Mouse (Mus musculus): Measurements from ENCODE around the gene A830018L16Rik. TPM values are rescaled to one million over a fixed set of nuclear protein-coding genes. Genes with fewer than 3 reads are reported as not detected.
"Not testable (repeated sequence)": the region's sequence is repeated elsewhere in the genome, so short reads cannot be mapped to it uniquely, and the experiment has no call there.

The A830018L16Rik gene
- polyA plus RNA-seq, 1 experiment = 4.6 TPM

DNA sequence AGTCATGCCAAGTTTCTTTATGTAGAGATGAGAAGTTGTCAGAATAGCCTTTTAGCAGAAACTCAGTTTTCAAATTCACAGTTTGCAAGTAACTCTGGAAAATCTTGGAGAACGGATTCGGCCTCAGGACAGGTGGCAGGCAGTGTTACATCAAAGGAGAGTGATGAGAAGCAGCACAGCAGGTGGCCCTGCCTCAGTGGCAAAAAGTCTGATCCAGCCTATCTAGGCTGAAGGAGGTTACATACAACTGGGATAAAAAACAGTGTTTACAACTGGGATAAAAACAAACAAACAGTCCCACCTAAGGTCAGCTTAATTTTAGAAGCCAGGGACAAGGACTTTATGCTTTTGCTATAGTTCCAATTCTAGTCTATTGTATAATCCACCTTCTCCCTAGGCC lies 79.0 kb downstream of the A830018L16Rik start:
- Histone ChIP-seq H3K9me3 (replicated peaks; ENCODE audit: control insufficient read depth, insufficient read depth, low read length, poor library complexity, severe bottlenecking) (peaks cover 2% of the 10 kb centered on the region; the same call in 1 of the 2 replicates), H3K4me1 (ENCODE audit: control insufficient read depth, insufficient read depth, low read length) (no peaks in the 10 kb centered on the region), H3K27ac (ENCODE audit: insufficient read depth, low read length) (no peak overlapping the region), H3K4me3 (ENCODE audit: low read depth, low read length) (no peak overlapping the region), H3K36me3 (ENCODE audit: control insufficient read depth, insufficient read depth, low read length, poor library complexity, severe bottlenecking) (no peaks in the 10 kb centered on the region), H3K27me3 (ENCODE audit: control insufficient read depth, insufficient read depth, low read length, poor library complexity, severe bottlenecking) (no peaks in the 10 kb centered on the region), H3K9ac (ENCODE audit: low read depth, poor library complexity, severe bottlenecking) (no peak overlapping the region)
- TF ChIP-seq CTCF (IDR thresholded peaks at IDR 0.05; ENCODE audit: low read depth, low read length) (no peak), EP300 (IDR thresholded peaks at IDR 0.05; ENCODE audit: insufficient read depth, low read depth, low read length) (0 out of 2 replicates have a peak, but pooled peaks have one; percentile 34)

DNA sequence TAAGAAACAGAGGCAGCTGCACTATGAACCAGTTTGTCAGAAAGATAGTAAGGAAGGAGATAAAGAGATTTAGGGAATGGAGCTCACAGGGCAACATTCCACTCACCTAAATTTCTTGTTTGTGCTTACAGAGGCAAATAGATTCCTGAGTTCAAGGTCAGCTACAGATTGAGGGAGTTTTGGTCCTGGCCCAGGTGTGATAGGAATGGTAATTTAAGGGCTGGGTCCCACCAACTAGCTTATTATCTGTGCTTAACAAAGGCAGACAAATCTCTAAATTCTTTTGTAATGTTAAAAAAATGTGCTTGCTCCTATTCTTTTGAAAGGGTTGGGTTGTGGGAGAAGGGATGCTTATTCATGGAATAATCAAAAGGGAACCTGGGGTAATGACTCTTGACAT lies 87.7 kb downstream of the A830018L16Rik start:
- H3K4me1 ChIP-seq (ENCODE audit: control insufficient read depth, insufficient read depth, low read length) = peaks cover 2% of the 10 kb centered on the region
- peaks cover 8% of the 10 kb centered on the region for H3K9me3 ChIP-seq (replicated peaks; ENCODE audit: control insufficient read depth, insufficient read depth, low read length, poor library complexity, severe bottlenecking)
- H3K36me3 ChIP-seq (ENCODE audit: control insufficient read depth, insufficient read depth, low read length, poor library complexity, severe bottlenecking) = peaks cover 2% of the 10 kb centered on the region; the same call in 1 of the 2 replicates
- H3K27ac ChIP-seq (ENCODE audit: insufficient read depth, low read length) = peak overlapping the region; percentile 65; the same call in 1 of the 2 replicates
- H3K9ac ChIP-seq (ENCODE audit: low read depth, poor library complexity, severe bottlenecking) = no peak overlapping the region
- H3K27me3 ChIP-seq (ENCODE audit: control insufficient read depth, insufficient read depth, low read length, poor library complexity, severe bottlenecking) = no peaks in the 10 kb centered on the region
- no peak for TF ChIP-seq CTCF (IDR thresholded peaks at IDR 0.05; ENCODE audit: low read depth, low read length)
- TF ChIP-seq POLR2A (IDR thresholded peaks at IDR 0.05; ENCODE audit: insufficient read depth, low read length) = no peak
- no peak for TF ChIP-seq EP300 (IDR thresholded peaks at IDR 0.05; ENCODE audit: insufficient read depth, low read depth, low read length)
- no peak overlapping the region for H3K4me3 ChIP-seq (ENCODE audit: low read depth, low read length)

DNA sequence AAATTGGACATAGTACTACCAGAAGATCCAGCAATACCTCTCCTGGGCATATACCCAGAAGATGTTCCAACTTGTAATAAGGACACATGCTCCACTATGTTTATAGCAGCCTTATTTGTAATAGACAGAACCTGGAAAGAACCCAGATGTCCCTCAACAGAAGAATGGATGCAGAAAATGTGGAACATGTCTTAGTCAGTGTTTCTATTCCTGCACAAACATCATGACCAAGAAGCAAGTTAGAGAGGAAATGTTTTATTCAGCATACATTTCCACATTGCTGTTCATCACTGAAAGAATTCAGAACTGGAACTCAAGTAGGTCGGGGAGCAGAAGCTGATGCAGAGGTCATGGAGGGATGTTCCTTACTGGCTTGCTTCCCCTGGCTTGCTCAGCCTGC lies 135.9 kb downstream of the A830018L16Rik start:
- not testable (repeated sequence) for H3K9me3 ChIP-seq (replicated peaks; ENCODE audit: control insufficient read depth, insufficient read depth, low read length, poor library complexity, severe bottlenecking); H3K27ac ChIP-seq (ENCODE audit: insufficient read depth, low read length); H3K27me3 ChIP-seq (ENCODE audit: control insufficient read depth, insufficient read depth, low read length, poor library complexity, severe bottlenecking); H3K4me1 ChIP-seq (ENCODE audit: control insufficient read depth, insufficient read depth, low read length); H3K9ac ChIP-seq (ENCODE audit: low read depth, poor library complexity, severe bottlenecking); H3K36me3 ChIP-seq (ENCODE audit: control insufficient read depth, insufficient read depth, low read length, poor library complexity, severe bottlenecking); H3K4me3 ChIP-seq (ENCODE audit: low read depth, low read length)

DNA sequence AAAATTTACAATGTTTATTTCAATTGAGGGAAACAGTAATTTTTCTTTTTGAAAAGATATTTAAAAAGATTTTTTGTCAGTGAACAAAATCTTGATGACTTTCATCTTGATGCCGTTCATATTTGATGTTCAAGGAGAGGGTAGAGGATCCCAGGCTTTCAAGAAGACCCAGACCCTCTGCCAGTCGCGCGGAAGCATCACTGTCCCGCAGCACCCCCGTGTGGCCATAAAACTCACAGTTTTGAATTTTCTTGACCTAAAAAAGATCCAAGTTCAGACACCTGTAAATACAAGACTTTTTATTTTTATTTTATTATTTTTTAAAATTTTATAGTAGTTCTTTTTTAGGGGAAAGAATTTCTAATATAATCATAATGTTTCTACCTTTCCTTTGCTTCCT lies 151.4 kb downstream of the A830018L16Rik start:
- no peak overlapping the region for H3K9ac ChIP-seq (ENCODE audit: low read depth, poor library complexity, severe bottlenecking)
- H3K36me3 ChIP-seq (ENCODE audit: control insufficient read depth, insufficient read depth, low read length, poor library complexity, severe bottlenecking) = no peaks in the 10 kb centered on the region
- no peaks in the 10 kb centered on the region for H3K9me3 ChIP-seq (replicated peaks; ENCODE audit: control insufficient read depth, insufficient read depth, low read length, poor library complexity, severe bottlenecking)
- TF ChIP-seq CTCF (IDR thresholded peaks at IDR 0.05; ENCODE audit: low read depth, low read length) (peak; percentile 68), EP300 (IDR thresholded peaks at IDR 0.05; ENCODE audit: insufficient read depth, low read depth, low read length) (no peak)
- peaks cover 3% of the 10 kb centered on the region for H3K4me1 ChIP-seq (ENCODE audit: control insufficient read depth, insufficient read depth, low read length)
- H3K27ac ChIP-seq (ENCODE audit: insufficient read depth, low read length) = no peak overlapping the region
- H3K27me3 ChIP-seq (ENCODE audit: control insufficient read depth, insufficient read depth, low read length, poor library complexity, severe bottlenecking) = no peaks in the 10 kb centered on the region
- no peak overlapping the region for H3K4me3 ChIP-seq (ENCODE audit: low read depth, low read length)

GRCm38 (mm10) chr1:11566730-11567129 lies 152.8 kb downstream of the A830018L16Rik start:
- no peak overlapping the region for H3K4me3 ChIP-seq (ENCODE audit: low read depth, low read length)
- H3K27me3 ChIP-seq (ENCODE audit: control insufficient read depth, insufficient read depth, low read length, poor library complexity, severe bottlenecking) = no peaks in the 10 kb centered on the region
- H3K9ac ChIP-seq (ENCODE audit: low read depth, poor library complexity, severe bottlenecking) = no peak overlapping the region
- H3K36me3 ChIP-seq (ENCODE audit: control insufficient read depth, insufficient read depth, low read length, poor library complexity, severe bottlenecking) = no peaks in the 10 kb centered on the region
- H3K4me1 ChIP-seq (ENCODE audit: control insufficient read depth, insufficient read depth, low read length) = peaks cover 3% of the 10 kb centered on the region
- no peaks in the 10 kb centered on the region for H3K9me3 ChIP-seq (replicated peaks; ENCODE audit: control insufficient read depth, insufficient read depth, low read length, poor library complexity, severe bottlenecking)
- H3K27ac ChIP-seq (ENCODE audit: insufficient read depth, low read length) = no peak overlapping the region
- no peak for TF ChIP-seq POLR2A (IDR thresholded peaks at IDR 0.05; ENCODE audit: insufficient read depth, low read length)

GRCm38 (mm10) chr1:11567300-11567885 lies 153.5 kb downstream of the A830018L16Rik start:
- Histone ChIP-seq H3K9ac (ENCODE audit: low read depth, poor library complexity, severe bottlenecking) (no peak overlapping the region), H3K9me3 (replicated peaks; ENCODE audit: control insufficient read depth, insufficient read depth, low read length, poor library complexity, severe bottlenecking) (no peaks in the 10 kb centered on the region), H3K27ac (ENCODE audit: insufficient read depth, low read length) (no peak overlapping the region), H3K4me3 (ENCODE audit: low read depth, low read length) (no peak overlapping the region), H3K36me3 (ENCODE audit: control insufficient read depth, insufficient read depth, low read length, poor library complexity, severe bottlenecking) (no peaks in the 10 kb centered on the region), H3K4me1 (ENCODE audit: control insufficient read depth, insufficient read depth, low read length) (peaks cover 3% of the 10 kb centered on the region), H3K27me3 (ENCODE audit: control insufficient read depth, insufficient read depth, low read length, poor library complexity, severe bottlenecking) (no peaks in the 10 kb centered on the region)
- TF ChIP-seq POLR2A (IDR thresholded peaks at IDR 0.05; ENCODE audit: insufficient read depth, low read length) (no peak), CTCF (IDR thresholded peaks at IDR 0.05; ENCODE audit: low read depth, low read length) (no peak), EP300 (IDR thresholded peaks at IDR 0.05; ENCODE audit: insufficient read depth, low read depth, low read length) (no peak)

Measured in ES-Bruce4 (cell line).